Mouse (Mus musculus) ovary, postnatal 14 days (tissue): ENCODE measurements at regions not wholly inside any gene's neighbourhood (a gene's known extent, or its start where the extent isn't known, plus 50 kb on each side); places are given as distances from the start of the nearest gene placed in this dataset.

ENCODE experiments used
- DNase-seq: peaks from one replicate; pipeline ENCODE4 v3.0.0; 2022; ENCODE audit warnings: low spot score

GRCm38 (mm10) chrX:86490309-86490708, 185.4 kb upstream of the Mageb4 start:
- DNase-seq: peak; percentile 18
